11 mouse cellular contexts compared by ENCODE assay signal in genomic region chrX:103443755-103444154, GRCm38 (mm10). TPM values are rescaled to one million over a fixed set of nuclear protein-coding genes. Genes with fewer than 3 reads are reported as not detected.
DNase-seq lines count a peak whose midpoint lies in the region; ATAC-seq lines count a peak whose summit lies in the region.
"Had no signal": no experiment of that assay in that cellular context is flagged by ENCODE, and none has a peak within 500 bp of the region (broad histone marks: within the 10 kb centered on the region; RNA-seq: fewer than 3 reads in every experiment).

No protein-coding gene starts in this region.

- peak; percentile 71 for DNase-seq in hindbrain, embryonic 14.5 days (ENCODE audit: low spot score)
- DNase-seq in hindbrain, embryonic 10.5 days (ENCODE audit: low spot score), result no peak
- DNase-seq in thymus, postnatal 0 days (ENCODE audit: low spot score), result peak; percentile 67
- DNase-seq in thymus, adult 18-20 months, result no peak
- peak; percentile 75 for DNase-seq in embryo, embryonic 10 days (ENCODE audit: low spot score)
- DNase-seq in urinary bladder, postnatal 25 days (ENCODE audit: low spot score), result no peak
- DNase-seq in right cerebral cortex, postnatal 25 days, result no peak

- no peak for ATAC-seq in hindbrain, embryonic 14.5 days (ENCODE audit: low FRiP score)
- ATAC-seq in megakaryocyte progenitor cell, adult 5-6 weeks (replicated peaks; ENCODE audit: poor library complexity), result peak; percentile 71

- no peak overlapping the region for H3K27ac ChIP-seq in hindbrain, embryonic 14.5 days
- H3K27ac ChIP-seq in hindbrain, embryonic 10.5 days, result no peak overlapping the region
- H3K27ac ChIP-seq: embryonic facial prominence, embryonic 12.5 days; limb, embryonic 15.5 days; stomach, embryonic 15.5 days had no signal

- peaks cover 53% of the 10 kb centered on the region for H3K27me3 ChIP-seq in hindbrain, embryonic 14.5 days (ENCODE audit: control insufficient read depth, insufficient read depth, low read length)
- peaks cover 72% of the 10 kb centered on the region for H3K27me3 ChIP-seq in hindbrain, embryonic 10.5 days (ENCODE audit: insufficient read depth, poor library complexity, severe bottlenecking)

- 29% methylated on average over 7 of the region's 7 CpGs for WGBS in hindbrain, embryonic 14.5 days
- WGBS in hindbrain, embryonic 10.5 days, result 37% methylated on average over 7 of the region's 7 CpGs

- H3K4me3 ChIP-seq in hindbrain, embryonic 14.5 days (replicated peaks; ENCODE audit: low read length), result no peak overlapping the region
- H3K4me3 ChIP-seq in hindbrain, embryonic 10.5 days, result no peak overlapping the region
- H3K4me3 ChIP-seq: embryonic facial prominence, embryonic 12.5 days; limb, embryonic 15.5 days; stomach, embryonic 15.5 days had no signal

- H3K9ac ChIP-seq in hindbrain, embryonic 14.5 days, result no peak overlapping the region
- H3K9ac ChIP-seq: embryonic facial prominence, embryonic 12.5 days; limb, embryonic 15.5 days; stomach, embryonic 15.5 days had no signal

- no peaks in the 10 kb centered on the region for H3K4me1 ChIP-seq in hindbrain, embryonic 14.5 days (replicated peaks; ENCODE audit: control insufficient read depth, insufficient read depth, low read length)
- H3K4me1 ChIP-seq in hindbrain, embryonic 10.5 days (replicated peaks), result peaks cover 8% of the 10 kb centered on the region; the same call in 1 of the 2 replicates
- H3K4me1 ChIP-seq: embryonic facial prominence, embryonic 12.5 days; stomach, embryonic 15.5 days had no signal

- no peaks in the 10 kb centered on the region for H3K9me3 ChIP-seq in hindbrain, embryonic 14.5 days (ENCODE audit: control insufficient read depth, low read length)
- no peaks in the 10 kb centered on the region for H3K9me3 ChIP-seq in hindbrain, embryonic 10.5 days
- H3K9me3 ChIP-seq: embryonic facial prominence, embryonic 12.5 days; limb, embryonic 15.5 days; stomach, embryonic 15.5 days had no signal

- H3K36me3 ChIP-seq in hindbrain, embryonic 14.5 days (replicated peaks; ENCODE audit: control insufficient read depth, insufficient read depth), result no peaks in the 10 kb centered on the region
- no peaks in the 10 kb centered on the region for H3K36me3 ChIP-seq in hindbrain, embryonic 10.5 days
- H3K36me3 ChIP-seq: embryonic facial prominence, embryonic 12.5 days; limb, embryonic 15.5 days; stomach, embryonic 15.5 days had no signal

- no peak overlapping the region for H3K4me2 ChIP-seq in hindbrain, embryonic 14.5 days (replicated peaks)
- H3K4me2 ChIP-seq: embryonic facial prominence, embryonic 12.5 days; limb, embryonic 15.5 days; stomach, embryonic 15.5 days had no signal

RNA-seq across cellular contexts. Expression of gene Gm26992, which starts 21.9 kb away (rescaled TPM):
- not detected in 2 replicates for polyA plus RNA-seq in hindbrain, embryonic 14.5 days (2014; fragmentation: Nextera tagmentation; extraction: Ambion mirVana)
- not detected in 2 replicates for polyA plus RNA-seq in hindbrain, embryonic 10.5 days (2016; fragmentation: Nextera tagmentation; extraction: Ambion mirVana)
- polyA plus RNA-seq in thymus, postnatal 0 days (2015; fragmentation: Nextera tagmentation; extraction: Ambion mirVana), result not detected in 2 replicates
- 3.1 TPM in 1 of 2 replicates, not detected in the other for total RNA-seq in megakaryocyte progenitor cell, adult 5-6 weeks (2015)
- not detected in 2 replicates for total RNA-seq in megakaryocyte progenitor cell, adult 5-6 weeks (2017)
- polyA plus RNA-seq: embryonic facial prominence, embryonic 12.5 days; limb, embryonic 15.5 days; stomach, embryonic 15.5 days had no signal

RNA-seq across cellular contexts. Expression of gene Tsx, which starts 29.5 kb away (rescaled TPM):
- 0.25 TPM in 1 of 2 replicates, not detected in the other for polyA plus RNA-seq in hindbrain, embryonic 14.5 days (2014; fragmentation: Nextera tagmentation; extraction: Ambion mirVana)
- 0.21 TPM in 1 of 2 replicates, not detected in the other for polyA plus RNA-seq in hindbrain, embryonic 10.5 days (2016; fragmentation: Nextera tagmentation; extraction: Ambion mirVana)
- polyA plus RNA-seq in thymus, postnatal 0 days (2015; fragmentation: Nextera tagmentation; extraction: Ambion mirVana), result 0.23 and 0.42 TPM in 2 replicates
- not detected in 2 replicates for total RNA-seq in megakaryocyte progenitor cell, adult 5-6 weeks (2015)
- total RNA-seq in megakaryocyte progenitor cell, adult 5-6 weeks (2017), result not detected in 2 replicates
- polyA plus RNA-seq: embryonic facial prominence, embryonic 12.5 days had no signal

Comparison
In these comparisons a context has a peak if more than half of its experiments do, and no peak if none do; other contexts are left out.
1. DNase-seq: peak in hindbrain, embryonic 14.5 days (single experiment), thymus, postnatal 0 days (single experiment) and embryo, embryonic 10 days (single experiment); none in hindbrain, embryonic 10.5 days (single experiment), thymus, adult 18-20 months (0 of 2), urinary bladder, postnatal 25 days (single experiment) and right cerebral cortex, postnatal 25 days (single experiment).